Mouse (Mus musculus) liver, adult 2 months (tissue): ENCODE data around the gene Cysrt1.
"Not testable (repeated sequence)": the region's sequence is repeated elsewhere in the genome, so short reads cannot be mapped to it uniquely, and the experiment has no call there.

Experiments used
- CTCF ChIP-seq: fragments of 200-500 bp; IDR thresholded peaks from 2 replicates; pipeline ENCODE4 v1.5.1; 2011; ENCODE audit warnings: low read depth, low read length, control low read depth
- POLR2A ChIP-seq: fragments of 200-500 bp; IDR thresholded peaks from 2 replicates; pipeline ENCODE4 v1.6.1; 2011; ENCODE audit warnings: low read length, control low read depth; ENCODE audit not compliant: insufficient read depth; ENCODE audit errors: extremely low read depth

- not testable (repeated sequence) for TF ChIP-seq CTCF, POLR2A
Observed at GRCm38 (mm10) chr2:25257250-25257649, 15.0 kb upstream of the Cysrt1 start.
